Mouse (Mus musculus): ENCODE data around the gene Bbx.

DNA sequence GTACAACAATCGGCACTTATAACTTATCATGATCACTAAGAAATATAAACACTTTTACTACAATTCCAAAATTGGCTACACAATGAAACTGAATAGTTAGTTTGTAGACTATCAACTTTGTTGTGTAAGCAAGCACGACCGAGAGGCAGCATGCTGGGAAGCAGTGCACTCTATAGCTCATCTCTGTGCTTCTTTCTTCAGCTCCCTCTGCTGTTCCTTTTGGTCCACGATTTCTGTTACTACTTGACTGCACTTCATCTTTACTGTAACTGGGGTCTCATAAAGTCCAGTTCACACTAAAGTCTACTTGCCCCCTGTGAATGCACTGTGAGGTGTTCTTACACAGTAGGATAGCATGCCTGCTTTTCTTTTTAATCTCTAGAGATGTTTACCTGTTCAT lies 189.7 kb downstream of the Bbx start:
- TF ChIP-seq CTCF (IDR thresholded peaks at IDR 0.05 in 2 of 3, conservative IDR thresholded peaks at IDR 0.05 in 1 of 3; ENCODE audit: control insufficient read depth in 1 of 3, insufficient read depth in 1 of 3, low read depth in 2 of 3, low read length in 3 of 3, poor library complexity in 1 of 3, severe bottlenecking in 1 of 3) (no peak), POLR2A (IDR thresholded peaks at IDR 0.05; ENCODE audit: control insufficient read depth in 1 of 2, insufficient read depth in 1 of 2, low read depth in 1 of 2, low read length in 2 of 2, poor library complexity in 1 of 2) (no peak)

Data from MEL (cell line).